8 mouse cellular contexts compared by ENCODE assay signal in the genomic region with DNA sequence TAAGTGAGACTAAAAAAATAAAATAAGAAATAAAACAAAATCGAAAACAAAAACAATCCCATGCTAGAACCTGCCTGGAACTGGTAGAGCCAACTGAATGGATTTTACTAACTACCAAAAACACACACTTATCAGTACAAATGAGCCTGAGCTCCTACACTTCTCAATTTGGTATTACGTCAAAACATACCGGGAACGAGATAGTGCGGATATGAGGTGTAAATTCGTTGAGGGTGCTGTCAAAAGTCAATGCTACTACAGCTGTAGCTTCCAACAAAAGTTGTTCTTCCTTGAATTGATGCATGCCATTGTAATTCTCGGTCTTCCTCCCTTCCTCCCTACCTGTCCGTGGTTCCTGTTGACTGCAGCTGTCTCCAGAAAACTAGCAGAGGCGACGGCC. TPM values are rescaled to one million over a fixed set of nuclear protein-coding genes. Genes with fewer than 3 reads are reported as not detected.
DNase-seq lines count a peak whose midpoint lies in the region; ATAC-seq and TF ChIP-seq lines count a peak whose summit lies in the region.

No protein-coding gene starts in this region.

- peak overlapping the region; percentile 95 for H3K27ac ChIP-seq in heart, adult 2 months
- H3K27ac ChIP-seq in hindbrain, embryonic 11.5 days (ENCODE audit: low read depth, low read length) = no peak overlapping the region

- peak overlapping the region; percentile 44 for H3K4me2 ChIP-seq in hindbrain, embryonic 11.5 days (replicated peaks; ENCODE audit: low read depth, low read length)

- H3K36me3 ChIP-seq in heart, adult 2 months (ENCODE audit: control insufficient read depth, insufficient read depth, low read length) = no peaks in the 10 kb centered on the region
- H3K36me3 ChIP-seq in hindbrain, embryonic 11.5 days (ENCODE audit: control insufficient read depth, insufficient read depth, low read length) = no peaks in the 10 kb centered on the region

- ATAC-seq in hindbrain, embryonic 11.5 days (ENCODE audit: low FRiP score) = peak; percentile 10; the same call in 1 of the 2 replicates
- ATAC-seq in megakaryocyte-erythroid progenitor cell, adult 5-6 weeks (replicated peaks; ENCODE audit: low FRiP score, low TSS enrichment, poor library complexity, severe bottlenecking) = peak; percentile 48; the same call in 1 of the 2 replicates

- 0 out of 2 replicates have a peak, but pooled peaks cover 2% of the 10 kb centered on the region for H3K79me2 ChIP-seq in heart, adult 2 months (replicated peaks; ENCODE audit: control insufficient read depth, insufficient read depth, low read length)

- no peak for TF ChIP-seq EP300 in heart, adult 2 months (IDR thresholded peaks at IDR 0.05; ENCODE audit: insufficient read depth, low read depth, low read length)

- H3K4me1 ChIP-seq in heart, adult 2 months (ENCODE audit: control insufficient read depth, insufficient read depth, low read length) = peaks cover 3% of the 10 kb centered on the region
- no peaks in the 10 kb centered on the region for H3K4me1 ChIP-seq in hindbrain, embryonic 11.5 days (replicated peaks; ENCODE audit: control insufficient read depth, insufficient read depth, low read length)

- intact Hi-C loops in heart, adult 2 months (cut with DNase I) = loop anchor here (1.0 kb wide), 1 partner anchor 32 kb away; a partner anchor contains a TSS

- no peaks in the 10 kb centered on the region for H3K27me3 ChIP-seq in heart, adult 2 months (ENCODE audit: control insufficient read depth, insufficient read depth, low read length)
- H3K27me3 ChIP-seq in hindbrain, embryonic 11.5 days (ENCODE audit: control insufficient read depth, insufficient read depth, low read length) = no peaks in the 10 kb centered on the region

- peak overlapping the region; percentile 98 for H3K9ac ChIP-seq in heart, adult 2 months (ENCODE audit: low read depth, low read length)
- H3K9ac ChIP-seq in hindbrain, embryonic 11.5 days (ENCODE audit: low read depth, low read length) = peak overlapping the region; percentile 54

- TF ChIP-seq POLR2A in heart, adult 2 months (IDR thresholded peaks at IDR 0.05; ENCODE audit: insufficient read depth, low read depth, low read length) = no peak

- whole genome bisulfite sequencing in heart, adult 2 months = 7% methylated on average over 10 of the region's 10 CpGs
- 19% methylated on average over 10 of the region's 10 CpGs for WGBS in hindbrain, embryonic 11.5 days

- no peak for TF ChIP-seq CTCF in heart, adult 2 months (IDR thresholded peaks at IDR 0.05)

- H3K9me3 ChIP-seq in hindbrain, embryonic 11.5 days (ENCODE audit: control insufficient read depth, low read length) = no peaks in the 10 kb centered on the region

- no peak for DNase-seq in heart, adult 2 months
- DNase-seq in heart, adult 9 months (ENCODE audit: low spot score in 2 of 2) = no peak
- peak; percentile 57 for DNase-seq in MEL-GATA-1-ER (ENCODE audit: extremely low read depth, low read depth)
- peak; percentile 37 for DNase-seq in hindbrain, embryonic 11.5 days (ENCODE audit: low spot score)
- no peak for DNase-seq in retina, postnatal 1 day
- no peak for DNase-seq in urinary bladder, postnatal 14 days (ENCODE audit: low spot score)
- DNase-seq in urinary bladder, postnatal 36 days (ENCODE audit: low spot score in 2 of 2) = no peak

- peak overlapping the region; percentile 100 for H3K4me3 ChIP-seq in heart, adult 2 months
- peak overlapping the region; percentile 98 for H3K4me3 ChIP-seq in hindbrain, embryonic 11.5 days (ENCODE audit: low read depth, low read length)

RNA-seq across cellular contexts. Expression of a gene that starts 0.4 kb away (rescaled TPM):
- total RNA-seq in heart, adult 2 months (2021) = 10 to 100 TPM in 1 of 2 experiments, 1 to 10 TPM in 1; 9.5 to 10.7 TPM
- 14.0 and 14.8 TPM in 2 replicates for polyA plus RNA-seq in heart, adult 2 months (2012; rRNA removed)
- 6.3 and 8.8 TPM in 2 replicates for polyA plus RNA-seq in hindbrain, embryonic 11.5 days (2014; fragmentation: Nextera tagmentation; extraction: Ambion mirVana)
- 15.9 and 22.7 TPM in 2 replicates for total RNA-seq in megakaryocyte-erythroid progenitor cell, adult 5-6 weeks (2014; fragmentation: Nextera tagmentation)
- 15.6 and 23.2 TPM in 2 replicates for total RNA-seq in megakaryocyte-erythroid progenitor cell, adult 5-6 weeks (2017)

RNA-seq across cellular contexts. Expression of a gene that starts 32.3 kb away (rescaled TPM):
- 10 to 100 TPM; 27.3 to 27.9 TPM for total RNA-seq in heart, adult 2 months (2021)
- 9.8 and 19.9 TPM in 2 replicates for polyA plus RNA-seq in heart, adult 2 months (2012; rRNA removed)
- polyA plus RNA-seq in hindbrain, embryonic 11.5 days (2014; fragmentation: Nextera tagmentation; extraction: Ambion mirVana) = 30.4 and 32.1 TPM in 2 replicates
- 106 and 135 TPM in 2 replicates for total RNA-seq in megakaryocyte-erythroid progenitor cell, adult 5-6 weeks (2014; fragmentation: Nextera tagmentation)
- 65.4 and 72.3 TPM in 2 replicates for total RNA-seq in megakaryocyte-erythroid progenitor cell, adult 5-6 weeks (2017)

Comparison
In these comparisons a context has a peak if more than half of its experiments do, and no peak if none do; other contexts are left out.
1. DNase-seq: peak in MEL-GATA-1-ER (single experiment) and hindbrain, embryonic 11.5 days (single experiment); none in heart, adult 2 months (0 of 2), heart, adult 9 months (0 of 2), retina, postnatal 1 day (single experiment), urinary bladder, postnatal 14 days (single experiment) and urinary bladder, postnatal 36 days (0 of 2).